Mouse (Mus musculus): ENCODE measurements around the gene Tom1.

Tom1 gene

DNA sequence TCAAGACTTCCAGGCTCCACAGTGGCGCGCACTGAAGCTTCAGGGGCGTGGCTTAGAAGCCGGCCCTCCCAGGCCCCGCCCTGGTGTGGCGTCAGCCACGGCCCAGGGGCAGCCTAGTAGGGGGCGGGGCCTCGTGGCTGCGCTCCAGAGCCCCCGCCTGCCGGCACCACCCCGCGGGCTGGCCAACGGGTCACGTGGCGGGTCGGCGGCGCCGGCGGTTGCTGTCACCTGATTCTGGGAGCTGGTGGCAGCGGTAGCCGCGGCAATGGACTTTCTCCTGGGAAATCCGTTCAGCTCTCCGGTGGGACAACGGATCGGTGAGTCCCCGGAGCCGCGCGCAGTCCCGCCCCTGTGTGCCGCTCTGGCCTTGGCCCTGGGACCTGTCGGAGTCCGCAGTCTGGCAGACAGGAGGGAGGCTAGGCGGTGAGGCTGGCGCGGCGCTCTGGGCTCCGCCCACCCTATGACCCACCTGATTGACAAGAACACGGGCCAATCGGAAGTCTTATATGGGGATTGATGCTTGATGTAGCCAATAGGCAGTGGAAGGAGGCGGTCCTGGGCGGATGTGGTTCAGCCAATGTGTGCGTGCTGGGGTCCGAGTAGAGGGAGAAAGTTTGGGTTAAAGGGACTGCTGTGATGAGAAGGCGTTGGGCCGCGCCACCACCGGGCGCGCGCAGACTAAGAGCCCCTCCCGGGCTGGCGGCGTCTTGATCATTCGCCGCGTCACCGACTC, at the start of gene Tom1:
Tom1 (plus strand) TSS at position 195 of the 733 bp plus-strand sequence.
- DNase-seq (ENCODE audit: low read depth), result peak; percentile 100

DNA sequence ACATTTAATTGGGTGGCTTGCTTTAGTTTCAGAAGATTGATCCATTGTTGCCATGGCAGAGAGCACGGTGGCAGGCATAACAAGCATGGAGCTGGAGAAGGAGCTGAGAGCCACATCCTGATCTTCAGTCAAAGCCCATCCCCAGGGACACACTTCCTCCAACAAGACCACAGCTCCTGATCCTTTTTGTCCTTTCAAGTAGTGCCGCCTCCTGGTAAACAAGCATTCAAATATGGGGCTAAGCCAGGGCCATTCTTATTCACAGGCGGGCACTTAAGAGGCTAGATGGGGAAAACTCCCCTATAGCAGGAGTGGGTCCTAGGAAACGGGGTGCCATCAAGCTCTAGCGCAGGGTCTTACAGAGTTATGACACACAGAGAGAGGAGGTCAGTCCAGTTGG, 46.1 kb upstream of the Tom1 start:
- DNase-seq (ENCODE audit: low read depth), result no peak

DNA sequence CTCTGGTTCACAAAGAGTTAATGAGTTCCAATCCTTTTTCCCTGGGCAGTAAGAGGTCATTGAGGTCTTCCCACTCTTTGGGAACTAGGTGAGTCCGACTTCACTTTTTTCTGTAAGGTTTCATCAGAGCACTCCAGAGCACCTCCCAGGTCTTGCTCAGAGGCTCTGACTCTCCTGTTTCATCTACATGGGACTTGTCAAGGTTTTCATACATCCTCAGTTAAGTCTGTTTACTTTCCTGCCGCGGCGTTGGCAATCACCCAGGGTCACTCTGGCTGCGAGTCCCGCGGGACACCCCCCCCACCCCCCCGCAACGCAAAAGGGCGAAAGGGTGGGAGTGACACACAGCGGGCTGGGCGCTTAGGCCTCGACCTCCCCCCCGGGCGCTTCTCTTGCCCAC, 43.5 kb upstream of the Tom1 start:
- no peak for DNase-seq (ENCODE audit: low read depth)

DNA sequence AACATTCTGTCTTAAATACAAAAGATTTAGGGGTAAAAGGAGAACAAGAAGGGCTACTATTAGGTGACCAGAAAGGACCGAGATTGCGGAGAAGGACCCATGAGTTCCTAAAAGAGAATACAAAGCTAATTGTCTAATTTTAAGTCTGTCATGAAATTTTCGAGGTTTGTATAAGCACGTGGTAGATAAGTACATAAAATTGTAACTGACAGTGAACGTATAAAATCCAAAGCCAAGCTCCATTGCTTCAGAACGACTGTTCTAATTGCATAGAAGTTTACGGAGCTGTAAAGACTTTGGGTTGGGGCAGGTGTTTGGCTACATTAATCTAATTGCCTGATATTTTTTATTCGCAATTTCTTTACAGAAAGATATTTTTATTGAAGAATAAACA, 40.4 kb upstream of the Tom1 start, which contains the start of gene Hmgxb4:
Hmgxb4 (plus strand) TSS at position 276 of the 394 bp plus-strand sequence.
- no peak for DNase-seq (ENCODE audit: low read depth)

DNA sequence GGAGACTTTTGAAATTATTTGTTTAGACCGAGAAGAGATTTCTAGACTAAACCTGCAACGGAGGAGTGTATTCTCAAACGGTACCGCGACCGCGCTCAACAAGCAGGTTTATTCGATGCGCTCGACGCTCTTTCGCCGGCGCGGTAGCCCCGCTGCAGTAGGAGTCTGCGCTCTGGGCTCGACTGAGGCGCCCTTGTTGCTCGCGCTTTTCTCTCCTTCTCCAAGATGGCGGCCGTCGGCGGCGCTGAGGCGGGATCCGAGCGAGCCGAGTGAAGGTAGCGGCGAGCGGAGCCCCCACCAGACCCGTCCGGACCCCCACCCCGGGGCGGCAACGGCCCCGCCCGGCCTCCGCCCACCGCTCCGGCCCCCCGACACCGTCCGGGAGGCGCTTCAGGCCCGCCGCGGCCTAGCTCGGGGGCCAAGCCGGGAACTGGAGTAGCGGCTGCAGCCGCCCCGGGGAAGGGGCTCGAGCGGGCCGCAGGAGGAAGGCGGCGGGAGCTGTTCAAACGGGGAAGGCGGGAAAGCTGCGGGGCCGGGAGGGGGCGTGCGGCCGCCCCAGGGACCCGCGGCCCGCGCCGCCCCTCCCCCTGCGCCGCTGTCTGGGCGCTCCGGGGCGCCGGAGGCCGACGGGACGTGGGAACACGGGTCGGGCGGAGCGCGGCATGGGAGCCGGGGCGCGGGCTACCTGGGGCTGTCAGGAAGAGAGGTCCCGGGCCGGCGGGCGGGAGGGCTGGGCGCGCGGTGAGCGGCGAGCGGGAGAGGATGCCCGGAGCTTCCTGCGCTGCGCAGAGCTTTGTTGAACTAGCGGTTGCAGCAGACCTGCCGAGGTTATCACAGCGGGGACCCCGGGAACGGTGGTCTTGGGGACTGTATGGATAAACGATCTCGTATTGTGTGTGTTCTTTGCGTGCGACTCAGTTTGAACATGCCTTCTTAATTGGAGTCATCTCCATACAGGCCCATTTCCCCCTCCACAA, 39.7 kb upstream of the Tom1 start:
- DNase-seq (ENCODE audit: low read depth), result peak; percentile 92

DNA sequence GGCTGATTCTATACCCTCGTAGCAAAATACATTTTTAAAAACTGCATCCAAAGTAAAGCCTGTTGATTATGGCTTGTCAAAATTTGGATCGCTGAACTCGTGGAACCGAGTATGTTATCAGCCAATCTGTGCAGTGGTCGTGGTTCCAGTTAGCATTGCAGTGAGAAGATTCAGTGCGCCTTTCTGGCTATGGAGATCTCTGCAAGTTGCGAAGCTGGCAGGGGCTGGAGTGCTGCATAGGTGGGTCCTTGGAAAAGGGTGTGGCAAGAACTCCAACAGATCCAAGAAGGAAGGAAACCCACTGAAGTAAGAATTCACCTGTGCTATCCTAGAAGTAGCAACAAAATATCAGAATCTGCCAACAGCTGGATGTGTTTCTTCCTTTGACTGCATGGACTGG, 39.0 kb upstream of the Tom1 start:
- peak; percentile 32 for DNase-seq (ENCODE audit: low read depth)

DNA sequence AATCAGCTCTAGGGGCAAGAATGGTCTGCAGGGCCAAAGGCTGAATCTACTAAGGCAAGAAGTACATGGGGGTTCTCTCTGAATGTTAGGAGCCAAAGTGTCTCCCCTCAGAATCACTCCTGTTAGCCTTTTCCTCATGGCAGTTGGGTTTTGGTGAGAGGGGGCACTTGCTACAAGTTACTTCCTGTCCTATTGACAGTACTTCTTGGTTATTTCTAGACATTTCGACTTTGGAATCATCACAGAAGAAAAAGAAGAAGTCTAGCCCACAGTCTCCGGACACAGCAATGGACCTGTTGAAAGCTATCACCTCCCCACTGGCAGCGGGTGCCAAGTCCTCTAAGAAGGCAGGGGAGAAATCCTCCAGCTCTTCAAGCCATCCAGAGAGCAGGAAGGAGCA, 33.1 kb upstream of the Tom1 start:
- DNase-seq (ENCODE audit: low read depth), result no peak

DNA sequence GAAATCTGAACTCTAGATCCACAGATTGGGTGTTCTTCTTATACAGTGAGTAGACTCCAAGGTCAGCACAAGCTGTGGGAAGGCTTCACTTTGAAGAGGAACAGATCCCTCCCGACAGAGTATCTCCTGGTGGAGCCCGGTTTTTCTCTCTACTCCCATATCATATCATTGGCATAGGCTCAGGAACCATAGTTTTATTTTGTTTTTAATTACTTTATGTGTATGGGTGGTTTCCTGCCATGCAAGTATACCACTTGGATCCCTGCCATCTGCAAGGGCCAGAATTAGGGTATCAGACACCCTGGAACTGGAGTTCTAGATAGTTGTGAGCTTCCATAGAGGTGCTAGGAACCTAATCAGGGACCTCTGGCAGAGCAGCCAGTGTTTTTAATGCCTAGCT, 24.7 kb upstream of the Tom1 start:
- DNase-seq (ENCODE audit: low read depth), result no peak

DNA sequence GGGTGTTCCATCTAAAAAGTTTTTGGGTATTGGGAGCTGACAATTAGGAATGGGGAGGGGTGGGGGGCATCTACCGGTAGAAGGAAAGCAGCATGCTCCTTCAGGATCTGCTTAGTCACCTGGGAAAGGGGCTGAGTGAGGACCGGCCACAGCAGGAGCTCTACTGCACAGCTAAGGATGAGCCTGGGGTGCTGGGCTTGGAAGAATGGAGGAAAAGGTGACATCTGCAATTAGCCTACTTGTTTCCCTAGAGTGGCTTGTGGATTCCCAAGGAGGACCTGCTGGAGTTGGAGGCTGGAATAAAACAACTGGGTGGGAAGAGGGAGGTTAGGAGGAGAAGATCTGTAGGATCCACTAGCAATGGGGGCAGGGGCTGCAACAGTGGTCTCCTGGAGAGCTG, 19.9 kb upstream of the Tom1 start:
- no peak for DNase-seq (ENCODE audit: low read depth)

DNA sequence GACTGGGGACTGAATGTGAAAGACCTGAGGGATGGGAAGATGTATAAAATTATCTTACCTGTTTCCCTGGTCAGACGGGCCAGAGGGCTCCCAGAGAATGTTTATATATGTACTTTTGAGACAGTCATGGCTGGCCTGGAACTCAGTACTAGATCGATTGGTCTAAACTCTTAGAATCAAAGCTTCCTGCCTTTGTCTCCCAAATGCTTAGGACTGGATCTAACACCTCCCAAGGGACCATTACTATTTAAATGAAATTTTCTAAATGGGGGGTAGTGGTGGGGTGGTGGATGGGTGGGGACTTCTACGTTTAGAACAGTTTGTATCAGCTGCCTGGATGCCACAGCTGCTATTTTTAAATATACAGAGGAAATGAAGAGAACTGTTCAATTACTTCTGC, 19.5 kb upstream of the Tom1 start:
- no peak for DNase-seq (ENCODE audit: low read depth)

DNA sequence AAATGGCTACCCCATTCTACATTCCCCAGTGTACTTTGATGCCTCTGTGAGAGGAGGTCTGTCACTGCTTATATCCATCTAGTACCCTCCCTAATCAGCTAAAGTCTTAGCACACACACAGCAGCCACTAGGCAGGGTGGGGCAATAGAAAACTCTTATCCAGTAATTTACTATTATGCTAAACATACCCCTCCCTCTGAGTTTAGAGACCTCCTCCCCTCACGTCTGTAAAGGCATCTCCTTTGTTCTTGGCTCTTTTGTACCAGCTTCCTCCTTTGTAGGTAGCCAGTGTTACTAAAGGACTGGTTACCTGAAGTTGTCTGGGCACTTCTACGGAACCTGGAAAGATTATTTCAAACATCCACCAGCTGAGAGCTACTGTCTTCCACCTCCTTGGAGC, 17.5 kb upstream of the Tom1 start:
- DNase-seq (ENCODE audit: low read depth), result no peak

DNA sequence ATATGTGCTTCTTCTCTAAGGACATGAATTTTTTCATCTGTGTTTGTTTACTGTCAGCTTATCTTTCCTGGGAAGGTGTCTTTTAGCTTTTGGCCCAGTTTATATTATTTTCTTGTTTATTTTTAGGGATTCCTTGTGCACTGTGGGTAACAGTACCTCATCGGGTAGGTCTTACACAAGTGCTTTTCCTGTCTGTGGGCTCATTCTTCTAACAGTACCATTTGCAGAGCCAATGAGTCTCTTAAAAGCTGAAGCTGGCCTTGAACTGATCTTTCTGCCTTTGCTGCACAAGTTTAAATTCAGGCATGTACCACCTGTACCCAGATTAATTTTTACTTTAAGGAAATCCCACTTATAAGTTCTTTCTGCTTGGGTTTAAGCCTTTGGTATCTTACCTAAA, 17.1 kb upstream of the Tom1 start:
- DNase-seq (ENCODE audit: low read depth), result no peak

DNA sequence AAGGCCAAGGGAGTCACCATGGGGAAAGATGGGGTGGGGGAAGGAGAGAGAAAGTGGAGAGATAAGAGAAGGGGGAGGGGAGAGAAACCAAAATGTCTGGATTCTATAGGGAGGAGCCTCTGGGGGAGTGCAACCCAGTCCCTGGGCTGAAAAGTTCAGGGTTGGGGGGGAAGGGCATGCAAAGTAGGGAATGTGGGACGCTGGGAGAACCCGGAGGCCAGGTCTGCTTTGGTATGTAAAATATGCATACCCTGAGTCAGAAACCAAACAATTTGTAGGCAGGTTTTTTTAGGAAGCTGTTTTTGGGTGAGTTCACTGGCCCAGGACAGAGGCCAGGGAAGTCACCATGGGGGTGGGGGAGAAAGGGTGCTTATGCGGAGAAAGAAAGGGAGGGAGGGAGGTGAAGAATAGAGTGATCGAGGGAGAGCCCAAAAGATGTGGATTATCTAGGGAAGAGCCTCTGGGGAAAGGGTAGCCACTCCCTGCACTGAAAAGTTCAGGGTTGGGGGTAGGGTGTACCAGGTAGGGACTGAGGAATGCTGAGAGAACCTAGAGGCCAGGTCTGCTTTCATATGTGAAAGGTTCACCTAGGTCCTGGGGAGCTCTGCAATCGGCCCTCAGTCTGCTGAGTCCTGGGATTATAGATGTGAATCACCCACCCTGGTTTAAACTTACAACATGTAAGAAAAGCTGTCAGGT, 15.1 kb upstream of the Tom1 start:
- DNase-seq (ENCODE audit: low read depth), result no peak

DNA sequence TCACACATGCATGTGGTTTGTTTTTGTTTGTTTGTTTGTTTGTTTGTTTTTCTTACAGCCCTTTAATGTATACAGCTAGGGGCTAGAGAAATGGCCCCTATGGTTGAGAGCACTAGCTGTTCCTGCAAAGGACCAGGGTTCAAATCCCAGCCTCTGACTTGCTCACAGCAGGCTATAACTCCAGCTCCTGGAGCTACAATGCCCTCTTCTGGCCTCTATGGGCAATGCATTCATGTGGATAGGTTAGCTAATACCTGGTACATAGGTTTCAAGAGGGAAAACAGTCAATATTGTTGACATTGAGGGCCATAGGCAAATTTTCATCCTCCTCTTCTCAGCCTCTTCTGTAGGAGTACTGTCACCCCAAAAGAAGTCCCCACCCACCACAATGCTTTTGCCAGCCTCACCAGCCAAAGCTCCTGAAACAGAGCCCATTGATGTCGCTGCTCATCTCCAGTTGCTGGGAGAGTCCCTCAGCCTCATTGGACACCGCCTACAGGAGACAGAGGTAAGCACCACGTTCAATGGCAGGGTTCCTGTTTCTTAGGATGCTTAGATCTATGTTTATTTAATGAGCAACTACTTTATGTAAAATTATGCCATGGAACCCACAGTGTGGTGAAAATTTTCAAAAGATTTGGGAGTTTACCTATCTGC, 9.7 kb upstream of the Tom1 start:
- peak; percentile 36 for DNase-seq (ENCODE audit: low read depth)

DNA sequence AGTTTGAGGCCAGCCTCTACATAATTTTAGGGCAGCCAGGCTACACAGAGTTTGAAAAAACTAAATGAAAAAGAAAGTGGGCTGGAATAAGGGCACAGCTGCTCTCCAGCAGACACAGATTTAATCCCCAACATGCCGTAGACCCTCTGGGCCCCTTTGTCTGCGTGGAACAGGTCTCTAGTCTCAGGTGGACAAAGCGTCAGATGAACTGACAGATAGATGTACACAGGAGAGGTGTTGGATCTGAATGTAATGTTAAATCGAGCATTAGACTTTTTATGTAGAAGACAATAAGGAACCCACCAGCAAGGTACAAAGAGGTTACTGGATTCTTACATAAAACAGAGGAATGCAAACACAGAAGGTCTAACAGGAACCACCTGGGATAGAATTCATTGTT, 7.7 kb upstream of the Tom1 start:
- no peak for DNase-seq (ENCODE audit: low read depth)

DNA sequence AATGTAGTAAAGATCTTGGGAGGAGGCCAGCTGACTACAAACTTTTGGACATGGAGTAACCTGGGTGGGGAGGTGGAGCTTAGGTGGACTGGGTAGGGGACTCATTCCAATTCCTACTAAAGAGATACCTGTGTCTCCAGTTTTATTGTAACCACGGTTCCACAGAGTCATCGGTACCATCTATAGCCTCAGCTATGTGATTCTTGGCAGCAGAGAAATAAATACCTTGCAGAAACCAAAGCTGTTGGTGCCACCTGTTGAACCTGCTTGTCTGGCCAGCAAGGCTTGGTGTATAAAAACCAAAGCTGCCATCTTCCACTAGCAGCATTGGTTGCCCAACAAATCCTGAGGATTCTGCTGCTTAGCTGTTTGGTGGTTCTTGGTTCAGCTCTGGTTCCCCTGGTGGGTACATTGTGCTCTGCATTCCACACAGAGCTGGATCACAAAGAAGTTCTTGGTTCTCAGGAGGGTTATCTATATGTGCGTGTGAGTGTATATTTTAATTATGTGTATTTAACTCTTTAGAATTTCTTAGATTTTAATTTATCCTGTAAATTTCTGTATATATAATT, 3.0 kb upstream of the Tom1 start:
- no peak for DNase-seq (ENCODE audit: low read depth)

DNA sequence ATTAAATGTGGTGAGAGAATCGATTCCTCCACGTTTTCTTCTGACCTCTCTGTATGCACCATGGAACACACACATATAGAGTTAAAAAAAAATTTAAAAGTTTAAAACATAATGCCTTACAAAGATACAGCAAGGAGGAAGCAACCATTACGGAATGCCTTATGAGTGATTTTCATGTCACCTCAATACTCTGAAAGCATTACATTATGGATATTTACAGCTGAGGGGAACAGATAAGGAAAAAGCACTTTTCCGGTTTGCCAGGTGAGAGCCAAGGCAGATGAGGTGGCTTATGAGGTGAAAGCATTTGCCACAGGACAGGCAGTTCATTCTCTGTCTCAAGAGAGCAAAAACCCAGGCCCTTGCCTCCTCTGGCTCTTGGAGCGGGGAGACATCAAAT, 544 bp upstream of the Tom1 start:
- no peak for DNase-seq (ENCODE audit: low read depth)

DNA sequence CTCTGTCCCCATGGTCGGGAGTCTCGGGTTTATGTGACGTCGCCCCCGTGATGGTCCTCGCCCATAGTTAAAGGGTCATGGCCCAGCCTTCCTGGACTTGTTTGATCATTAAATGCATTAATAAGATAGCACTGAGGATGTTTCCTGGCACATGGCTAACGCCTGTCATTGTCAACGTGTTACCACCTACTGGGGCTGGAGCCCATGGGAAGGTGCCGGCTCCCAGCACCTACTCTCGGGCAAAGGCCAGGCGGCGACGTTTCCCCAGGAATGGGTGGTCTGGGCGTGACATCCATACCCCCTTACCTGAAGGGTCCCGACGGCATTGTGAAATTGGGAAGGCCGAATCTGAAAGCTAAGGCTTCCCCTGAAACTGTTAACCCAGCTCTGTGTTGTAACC, 780 bp downstream of the Tom1 start:
- DNase-seq (ENCODE audit: low read depth), result no peak

DNA sequence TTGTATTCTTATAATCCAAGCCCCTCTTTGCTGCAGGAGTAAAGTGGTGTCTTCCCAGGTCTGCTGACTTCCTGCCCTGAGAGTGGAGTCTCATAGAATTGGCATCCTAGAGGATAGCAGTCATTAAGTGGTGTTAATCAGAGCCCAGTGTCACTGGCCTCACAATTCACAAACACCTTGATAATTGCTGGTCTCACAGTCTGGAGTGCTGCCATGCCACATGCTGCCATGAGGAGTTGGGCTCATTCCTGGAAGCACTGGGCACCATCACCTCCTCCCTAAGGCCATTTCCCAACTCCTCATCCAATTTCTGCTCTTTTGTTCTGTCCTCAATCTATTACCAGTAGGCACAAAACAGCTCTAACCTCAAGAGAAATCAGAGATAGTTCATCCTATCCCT, 2.1 kb downstream of the Tom1 start:
- DNase-seq (ENCODE audit: low read depth), result no peak

DNA sequence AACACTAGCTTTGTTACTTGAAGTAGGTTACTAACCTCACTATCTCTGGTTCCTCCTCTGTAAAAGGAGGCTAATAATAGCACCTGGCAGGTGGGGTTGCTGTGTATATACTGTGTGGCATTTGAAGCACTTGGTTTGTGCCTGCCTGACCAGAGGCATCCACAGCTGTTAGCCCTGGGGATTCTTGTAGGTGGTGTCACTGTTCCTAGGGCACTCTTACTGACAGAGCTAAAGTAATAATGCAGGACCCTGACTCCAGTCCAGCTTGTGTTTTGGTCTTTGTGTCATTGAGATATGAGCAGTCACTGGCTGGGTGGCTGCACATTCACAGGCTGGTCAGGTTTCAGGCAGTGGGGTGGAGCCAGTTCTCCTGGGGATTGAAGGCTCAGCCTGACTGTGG, 5.0 kb downstream of the Tom1 start:
- DNase-seq (ENCODE audit: low read depth), result no peak

DNA sequence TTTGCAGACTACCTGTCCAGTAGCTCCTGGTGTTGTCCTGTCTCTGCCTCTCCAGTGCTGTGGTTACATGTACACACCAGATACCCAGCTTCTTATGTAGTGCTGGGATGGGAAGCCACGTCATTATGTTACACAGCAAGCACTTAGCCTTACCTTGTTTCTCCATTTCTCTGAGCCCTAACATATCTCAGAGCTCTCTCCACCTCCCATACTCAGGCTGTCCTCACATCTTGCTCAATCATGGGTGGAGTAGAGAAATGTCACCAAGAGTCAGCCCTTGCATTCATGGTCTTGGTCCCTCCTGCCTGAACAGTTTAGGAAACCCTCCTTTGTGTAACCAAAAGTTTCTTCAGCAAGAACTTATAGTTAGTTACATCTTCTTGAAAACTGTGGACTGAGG, 6.2 kb downstream of the Tom1 start:
- DNase-seq (ENCODE audit: low read depth), result no peak

DNA sequence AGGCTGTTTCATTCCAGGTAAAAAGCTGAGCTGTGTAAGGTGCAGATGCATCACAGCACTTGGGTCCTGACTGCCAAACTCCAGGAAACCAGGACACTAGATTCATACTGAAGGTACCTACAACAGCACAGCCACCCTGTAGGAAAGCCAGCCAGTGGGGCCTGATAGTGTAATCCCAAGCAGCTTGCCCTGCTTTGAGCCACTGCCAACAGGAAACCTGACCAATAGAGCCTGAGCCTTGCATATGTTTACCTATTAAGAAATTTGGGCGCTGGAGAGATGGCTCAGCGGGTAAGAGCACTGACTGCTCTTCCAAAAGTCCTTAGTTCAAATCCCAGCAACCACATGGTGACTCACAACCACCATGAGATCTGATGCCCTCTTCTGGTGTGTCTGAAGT, 8.7 kb downstream of the Tom1 start:
- DNase-seq (ENCODE audit: low read depth), result no peak
